Mouse (Mus musculus): ENCODE data around the gene Slc5a5. TPM values are rescaled to one million over a fixed set of nuclear protein-coding genes. Genes with fewer than 3 reads are reported as not detected.

Slc5a5 gene
- 0.30 TPM in 1 of 2 replicates, not detected in the other for total RNA-seq (2021)
- long read RNA-seq, experiment 1, partial matches to known transcripts, result 2 of 2 reads
- long read RNA-seq, experiment 1, other reads (novel, unspliced or antisense), result 0 of 2 reads
- long read RNA-seq, experiment 2, result 0 reads

- no peak for DNase-seq
Measured at GRCm38 (mm10) chr8:70892022-70892895, at the start of gene Slc5a5. Slc5a5 (minus strand) TSS chr8:70892757.

DNA sequence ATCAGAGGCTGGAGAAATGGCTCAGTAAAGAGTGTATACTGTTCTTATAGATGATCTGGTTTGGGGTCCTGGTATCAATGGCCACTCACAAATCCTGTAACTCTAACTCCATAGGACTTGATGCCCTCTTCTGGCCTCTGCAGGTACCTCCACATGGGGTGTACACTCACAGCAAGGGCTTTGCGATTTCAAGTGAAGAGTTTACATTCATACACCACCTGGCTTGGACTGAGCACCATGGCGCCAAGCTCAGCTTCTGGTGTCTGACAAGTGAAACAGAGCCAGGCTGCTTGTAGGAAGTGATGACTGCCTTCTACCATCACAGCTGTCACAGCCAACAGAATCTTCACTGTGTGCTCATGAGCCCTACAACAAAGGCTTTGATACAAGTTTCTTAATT lies 48.9 kb upstream of the Slc5a5 start:
- no peak for DNase-seq

GRCm38 (mm10) chr8:70937200-70937599 lies 44.6 kb upstream of the Slc5a5 start:
- DNase-seq, result no peak

- DNase-seq, result no peak
Measured at GRCm38 (mm10) chr8:70934786-70935185, 42.2 kb upstream of the Slc5a5 start.

DNA sequence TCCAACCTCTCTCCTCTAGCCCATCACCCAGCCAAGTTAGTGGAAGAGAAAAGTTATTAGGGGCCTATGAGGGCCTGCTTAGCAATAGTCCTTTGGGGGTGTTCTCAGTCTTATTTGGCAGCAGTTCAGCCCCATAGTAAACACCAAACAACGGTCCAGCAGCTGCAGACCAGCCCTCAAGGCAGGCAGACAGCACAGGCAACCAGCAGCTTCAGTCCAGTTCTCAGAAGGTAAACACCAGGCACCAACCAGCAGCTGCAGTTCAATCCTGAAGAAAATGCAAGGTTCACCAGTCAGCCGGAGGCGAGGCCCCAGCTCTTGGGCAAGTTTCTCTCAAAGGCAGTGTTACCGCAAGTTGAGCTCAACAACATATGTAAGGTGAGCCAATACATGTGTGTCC lies 40.5 kb upstream of the Slc5a5 start:
- DNase-seq, result no peak

- no peak for DNase-seq
Measured at GRCm38 (mm10) chr8:70931731-70932130, 39.2 kb upstream of the Slc5a5 start.

- DNase-seq, result no peak
Measured at GRCm38 (mm10) chr8:70928778-70929322, 36.3 kb upstream of the Slc5a5 start.

DNA sequence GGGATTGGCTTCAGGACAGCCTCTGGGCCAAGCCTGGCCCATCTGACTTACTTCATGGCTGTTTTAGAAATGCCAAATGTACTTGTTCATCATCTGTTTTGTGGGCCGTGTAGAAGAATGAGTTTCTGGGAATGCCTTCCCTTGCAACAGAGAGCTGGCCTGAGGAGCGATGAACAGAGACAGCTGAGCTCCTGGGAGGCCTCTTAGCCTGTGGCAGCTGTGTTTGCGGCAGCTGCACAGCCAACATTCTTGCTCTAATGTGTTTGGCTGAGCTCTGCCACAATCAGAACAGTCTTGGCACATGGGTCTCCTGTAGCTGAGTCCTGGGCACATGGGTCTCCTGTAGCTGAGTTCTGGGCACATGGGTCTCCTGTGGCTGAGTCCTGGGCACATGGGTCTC lies 35.5 kb upstream of the Slc5a5 start:
- peak; percentile 13 for DNase-seq

- DNase-seq, result no peak
Measured at GRCm38 (mm10) chr8:70926396-70926795, 33.8 kb upstream of the Slc5a5 start.

GRCm38 (mm10) chr8:70925754-70926153 lies 33.2 kb upstream of the Slc5a5 start:
- no peak for DNase-seq

DNA sequence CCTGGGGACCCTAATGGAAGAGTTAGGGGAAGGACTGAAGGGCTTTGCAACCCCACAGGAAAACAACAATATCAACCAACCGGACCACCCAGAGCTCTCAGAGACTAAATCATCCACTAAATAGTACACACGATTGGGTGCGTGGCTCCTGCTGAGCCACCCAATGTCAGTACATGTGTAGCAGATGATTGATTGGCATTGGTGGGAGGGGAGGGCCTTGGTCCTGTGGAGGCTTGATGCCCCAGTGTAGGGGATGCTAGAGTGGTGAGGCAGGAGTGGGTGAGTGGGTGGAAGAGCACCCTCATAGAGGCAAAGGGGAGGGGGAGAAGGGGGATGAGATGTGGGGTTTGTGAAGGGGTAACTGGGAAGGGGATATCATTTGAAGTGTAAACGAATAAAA lies 31.6 kb upstream of the Slc5a5 start:
- no peak for DNase-seq

GRCm38 (mm10) chr8:70920049-70920922 lies 27.7 kb upstream of the Slc5a5 start:
- peak; percentile 37 for DNase-seq

DNA sequence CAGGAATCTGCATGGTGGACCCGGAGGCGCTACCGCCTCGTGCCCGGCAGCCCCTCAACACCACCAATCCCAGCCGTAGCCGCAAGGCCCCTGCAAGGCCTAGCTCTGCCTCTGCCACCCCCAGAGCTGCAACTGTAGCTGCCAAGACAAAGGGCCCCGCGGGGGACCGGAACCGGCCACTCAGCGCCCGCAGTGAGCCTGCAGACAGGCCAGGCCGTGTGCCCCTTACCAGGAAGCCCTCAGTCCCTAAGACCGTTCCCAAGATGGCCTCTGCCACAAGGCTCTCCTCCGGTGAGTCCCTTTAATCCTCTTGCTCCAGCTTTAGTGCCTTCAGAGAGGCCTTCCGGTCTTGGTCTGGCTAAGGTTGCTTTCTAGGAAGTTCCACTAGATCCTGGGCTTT lies 22.1 kb upstream of the Slc5a5 start:
- no peak for DNase-seq

DNA sequence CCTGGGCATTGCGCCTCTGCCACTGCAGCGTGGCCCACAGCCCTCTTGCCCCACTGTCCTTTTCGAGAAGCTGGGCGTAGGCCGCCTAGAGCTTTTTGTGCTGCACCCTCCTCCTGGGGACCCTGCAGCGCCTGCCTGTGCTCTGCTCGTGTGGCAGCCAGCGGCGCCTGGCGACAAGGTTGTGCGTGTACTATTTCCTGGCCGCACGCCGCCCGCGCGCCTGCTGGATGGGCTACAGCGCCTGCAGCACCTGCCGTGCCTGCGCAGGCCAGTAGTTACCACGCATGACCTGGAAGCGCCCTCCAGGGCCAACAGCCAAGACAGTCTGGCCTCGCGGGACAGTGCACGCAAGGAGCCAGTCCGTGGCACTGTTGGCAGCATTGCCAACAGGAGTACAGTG lies 21.0 kb upstream of the Slc5a5 start:
- no peak for DNase-seq

GRCm38 (mm10) chr8:70912955-70913354 lies 20.4 kb upstream of the Slc5a5 start:
- DNase-seq, result no peak

- no peak for DNase-seq
Measured at GRCm38 (mm10) chr8:70911596-70911995, 19.0 kb upstream of the Slc5a5 start.

- no peak for DNase-seq
Measured at GRCm38 (mm10) chr8:70907518-70907917, 15.0 kb upstream of the Slc5a5 start.

GRCm38 (mm10) chr8:70905831-70906736 lies 13.5 kb upstream of the Slc5a5 start, which contains the start of gene Map1s:
Map1s (plus strand) TSS chr8:70905932.
- DNase-seq, result peak; percentile 88

DNA sequence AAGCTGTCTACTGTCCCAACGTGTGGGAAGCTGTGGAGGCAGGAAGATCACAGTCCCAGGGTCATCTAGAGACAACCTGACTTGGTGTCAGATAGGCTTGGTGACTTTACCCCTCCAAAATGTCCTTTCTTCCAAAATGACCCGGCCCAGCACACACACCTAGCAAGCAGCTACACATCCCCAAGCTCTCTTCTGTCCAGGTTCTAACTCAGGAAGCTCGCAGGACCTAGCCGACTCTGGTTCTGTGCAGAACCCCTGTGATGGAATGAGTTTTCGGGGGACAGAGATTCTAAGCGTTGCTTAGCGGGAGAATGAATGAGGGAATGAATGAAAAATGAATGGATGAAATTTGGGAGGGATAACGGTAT lies 12.9 kb upstream of the Slc5a5 start:
- DNase-seq, result no peak

DNA sequence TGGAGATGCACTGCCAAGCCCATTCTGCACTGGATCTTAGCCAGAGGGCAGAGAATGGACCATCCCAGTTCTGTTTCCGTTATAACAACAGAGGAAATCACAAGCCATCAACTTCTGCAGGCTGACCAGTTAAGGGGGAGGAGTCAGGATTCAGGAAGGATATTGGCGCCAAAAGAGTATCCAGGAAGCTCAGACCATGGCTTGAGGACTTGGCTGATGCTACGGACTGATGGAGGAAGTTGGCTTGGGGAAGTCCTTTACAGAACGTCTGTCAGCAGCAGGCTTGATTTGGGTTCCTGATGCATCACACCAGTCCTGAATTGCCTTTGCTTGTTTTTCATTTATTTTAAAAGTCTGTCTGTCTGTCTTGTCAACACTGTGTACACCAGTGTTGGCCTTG lies 12.0 kb upstream of the Slc5a5 start:
- DNase-seq, result no peak

- no peak for DNase-seq
Measured at GRCm38 (mm10) chr8:70903582-70903981, 11.0 kb upstream of the Slc5a5 start.

- DNase-seq, result no peak
Measured at GRCm38 (mm10) chr8:70903112-70903511, 10.6 kb upstream of the Slc5a5 start.

All from adrenal gland, postnatal 14 days (tissue).